Mouse (Mus musculus) limb, embryonic 11.5 days (tissue): ENCODE results near the gene Zfp148. TPM values are rescaled to one million over a fixed set of nuclear protein-coding genes. Genes with fewer than 3 reads are reported as not detected.

Experiments used
- ATAC-seq: fragments of 200-750 bp; cut with Nextera tagmentation; 2 replicates; pipeline ENCODE4 v1.8.0; 2017; ENCODE audit warnings: low read depth; ENCODE audit not compliant: insufficient number of reproducible peaks, low FRiP score, low TSS enrichment
- DNase-seq: peaks from one replicate; pipeline ENCODE4 v3.0.0-alpha.2; 2015; ENCODE audit warnings: low spot score
- H3K27ac ChIP-seq: fragments of 300-500 bp; sonication (generic); replicated peaks from 2 replicates; pipeline ENCODE4 v1.5.1; 2014; ENCODE audit warnings: low read depth, mild to moderate bottlenecking, low read length
- H3K27me3 ChIP-seq: fragments of 300-500 bp; sonication (generic); 2 replicates; pipeline ENCODE4 v1.6.1; 2014; ENCODE audit warnings: mild to moderate bottlenecking, low read length, mixed read lengths; ENCODE audit not compliant: control insufficient read depth, insufficient read depth
- H3K36me3 ChIP-seq: fragments of 300-500 bp; sonication (generic); 2 replicates; pipeline ENCODE4 v1.6.1; 2014; ENCODE audit warnings: mild to moderate bottlenecking, low read length, moderate library complexity, mixed read lengths; ENCODE audit not compliant: control insufficient read depth, insufficient read depth
- H3K4me1 ChIP-seq: fragments of 300-500 bp; sonication (generic); 2 replicates; pipeline ENCODE4 v1.6.1; 2014; ENCODE audit warnings: low read length, mixed read lengths; ENCODE audit not compliant: control insufficient read depth, insufficient read depth
- H3K4me2 ChIP-seq: fragments of 300-500 bp; sonication (generic); 2 replicates; pipeline ENCODE4 v1.6.1; 2014; ENCODE audit warnings: low read depth, mild to moderate bottlenecking, moderate library complexity; ENCODE audit not compliant: severe bottlenecking
- H3K4me3 ChIP-seq: fragments of 300-500 bp; sonication (generic); 2 replicates; pipeline ENCODE4 v1.5.1; 2014; ENCODE audit warnings: low read depth, low read length
- H3K9ac ChIP-seq: fragments of 300-500 bp; sonication (generic); 2 replicates; pipeline ENCODE4 v1.6.1; 2014; ENCODE audit warnings: mild to moderate bottlenecking, low read length
- H3K9me3 ChIP-seq: fragments of 300-500 bp; sonication (generic); 2 replicates; pipeline ENCODE4 v1.6.1; 2016; ENCODE audit warnings: low read length; ENCODE audit not compliant: control insufficient read depth
- WGBS: fragments of 180-500 bp; shearing (Covaris S2); extraction: QIAGEN DNeasy Blood & Tissue Kit; methylation state at CpG from one replicate; pipeline ENCODE4 v1.1.7; 2014; 5-methylcytosine and 5-hydroxymethylcytosine counted together
- polyA plus RNA-seq: library from polyadenylated mRNA; unstranded; fragments of >200 nt; fragmentation: Nextera tagmentation; extraction: Ambion mirVana; gene quantifications from 2 replicates; pipeline ENCODE4 v1.2.1, GENCODE M21; 2014

The Zfp148 gene
- polyA plus RNA-seq, 1 experiment from 2014 or later = 47.4 TPM

GRCm38 (mm10) chr16:33410151-33410550 is 29.5 kb downstream of the Zfp148 start:
- Histone ChIP-seq H3K4me3 (no peak overlapping the region), H3K4me1 (0 out of 2 replicates have a peak, but pooled peaks cover 4% of the 10 kb centered on the region), H3K27ac (no peak overlapping the region), H3K4me2 (no peak overlapping the region), H3K36me3 (no peaks in the 10 kb centered on the region; the same call in 1 of the 2 replicates), H3K27me3 (no peaks in the 10 kb centered on the region), H3K9me3 (no peaks in the 10 kb centered on the region), H3K9ac (no peak overlapping the region)
- WGBS = 90% methylated on average over 2 of the region's 2 CpGs
- DNase-seq (no peak), ATAC-seq (no peak)

- Histone ChIP-seq H3K9ac (no peak overlapping the region), H3K4me2 (no peak overlapping the region), H3K36me3 (no peaks in the 10 kb centered on the region; the same call in 1 of the 2 replicates), H3K9me3 (no peaks in the 10 kb centered on the region), H3K27ac (no peak overlapping the region), H3K4me3 (no peak overlapping the region), H3K27me3 (no peaks in the 10 kb centered on the region), H3K4me1 (0 out of 2 replicates have a peak, but pooled peaks cover 4% of the 10 kb centered on the region)
- ATAC-seq (no peak), DNase-seq (no peak)
- WGBS = 88% methylated on average over 1 of the region's 1 CpGs
Measured at GRCm38 (mm10) chr16:33410605-33411004, 30.0 kb downstream of the Zfp148 start.

- Histone ChIP-seq H3K9me3 (no peaks in the 10 kb centered on the region), H3K4me3 (no peak overlapping the region), H3K36me3 (no peaks in the 10 kb centered on the region; the same call in 1 of the 2 replicates), H3K27ac (no peak overlapping the region), H3K4me1 (0 out of 2 replicates have a peak, but pooled peaks cover 4% of the 10 kb centered on the region), H3K4me2 (no peak overlapping the region), H3K9ac (no peak overlapping the region), H3K27me3 (no peaks in the 10 kb centered on the region)
- ATAC-seq (no peak), DNase-seq (no peak)
- 94% methylated on average over 5 of the region's 5 CpGs for WGBS
Measured at GRCm38 (mm10) chr16:33414191-33414590, 33.6 kb downstream of the Zfp148 start.

GRCm38 (mm10) chr16:33415607-33416006 is 35.0 kb downstream of the Zfp148 start:
- Histone ChIP-seq H3K4me3 (no peak overlapping the region), H3K4me1 (0 out of 2 replicates have a peak, but pooled peaks cover 4% of the 10 kb centered on the region), H3K9ac (no peak overlapping the region), H3K36me3 (no peaks in the 10 kb centered on the region; the same call in 1 of the 2 replicates), H3K9me3 (no peaks in the 10 kb centered on the region), H3K27me3 (no peaks in the 10 kb centered on the region), H3K27ac (no peak overlapping the region), H3K4me2 (no peak overlapping the region)
- ATAC-seq (no peak), DNase-seq (no peak)
- WGBS = 85% methylated on average over 5 of the region's 5 CpGs

- WGBS = 94% methylated on average over 3 of the region's 3 CpGs
- DNase-seq (no peak), ATAC-seq (no peak)
- no peak overlapping the region for H3K9ac ChIP-seq
- H3K4me2 ChIP-seq = no peak overlapping the region
- no peaks in the 10 kb centered on the region for H3K27me3 ChIP-seq
- no peaks in the 10 kb centered on the region for H3K9me3 ChIP-seq
- H3K4me3 ChIP-seq = no peak overlapping the region
- no peak overlapping the region for H3K27ac ChIP-seq
- H3K36me3 ChIP-seq = peaks cover 2% of the 10 kb centered on the region; the same call in 1 of the 2 replicates
- no peaks in the 10 kb centered on the region for H3K4me1 ChIP-seq
Measured at GRCm38 (mm10) chr16:33428327-33428726, 47.7 kb downstream of the Zfp148 start.

GRCm38 (mm10) chr16:33431660-33432059 is 51.0 kb downstream of the Zfp148 start:
- WGBS = 85% methylated on average over 2 of the region's 2 CpGs
- no peaks in the 10 kb centered on the region for H3K9me3 ChIP-seq
- H3K4me1 ChIP-seq = no peaks in the 10 kb centered on the region
- no peak overlapping the region for H3K27ac ChIP-seq
- no peak for ATAC-seq
- no peak overlapping the region for H3K4me3 ChIP-seq
- H3K27me3 ChIP-seq = no peaks in the 10 kb centered on the region
- DNase-seq = no peak
- no peak overlapping the region for H3K4me2 ChIP-seq
- H3K36me3 ChIP-seq = peaks cover 7% of the 10 kb centered on the region; the same call in 1 of the 2 replicates
- no peak overlapping the region for H3K9ac ChIP-seq

- Histone ChIP-seq H3K36me3 (no peaks in the 10 kb centered on the region; the same call in none of the 2 replicates), H3K9ac (no peak overlapping the region), H3K4me2 (no peak overlapping the region), H3K27me3 (no peaks in the 10 kb centered on the region), H3K4me1 (no peaks in the 10 kb centered on the region), H3K27ac (no peak overlapping the region), H3K4me3 (no peak overlapping the region), H3K9me3 (no peaks in the 10 kb centered on the region)
- no peak for ATAC-seq
- DNase-seq = no peak
- 89% methylated on average over 6 of the region's 6 CpGs for WGBS
Measured at GRCm38 (mm10) chr16:33441065-33441464, 60.4 kb downstream of the Zfp148 start.

GRCm38 (mm10) chr16:33446830-33447229 is 66.2 kb downstream of the Zfp148 start:
- no peaks in the 10 kb centered on the region for H3K9me3 ChIP-seq
- H3K27ac ChIP-seq = no peak overlapping the region
- no peak overlapping the region for H3K4me2 ChIP-seq
- DNase-seq (no peak), ATAC-seq (no peak)
- no peaks in the 10 kb centered on the region for H3K27me3 ChIP-seq
- no peaks in the 10 kb centered on the region for H3K4me1 ChIP-seq
- WGBS = 71% methylated on average over 5 of the region's 5 CpGs
- no peak overlapping the region for H3K9ac ChIP-seq
- no peak overlapping the region for H3K4me3 ChIP-seq
- no peaks in the 10 kb centered on the region for H3K36me3 ChIP-seq

GRCm38 (mm10) chr16:33453826-33454225 is 73.2 kb downstream of the Zfp148 start:
- ATAC-seq (no peak), DNase-seq (no peak)
- WGBS = 91% methylated on average over 2 of the region's 2 CpGs

More at GRCm38 (mm10) chr16:33453826-33454225, 73.2 kb downstream of the Zfp148 start:
- no peak overlapping the region for H3K4me2 ChIP-seq
- no peaks in the 10 kb centered on the region for H3K27me3 ChIP-seq
- H3K27ac ChIP-seq = no peak overlapping the region
- H3K4me3 ChIP-seq = no peak overlapping the region
- no peak overlapping the region for H3K9ac ChIP-seq
- H3K9me3 ChIP-seq = no peaks in the 10 kb centered on the region
- H3K4me1 ChIP-seq = no peaks in the 10 kb centered on the region
- no peaks in the 10 kb centered on the region for H3K36me3 ChIP-seq
